Mouse (Mus musculus): Measurements from ENCODE around the gene Psd4.

Psd4 gene

DNA sequence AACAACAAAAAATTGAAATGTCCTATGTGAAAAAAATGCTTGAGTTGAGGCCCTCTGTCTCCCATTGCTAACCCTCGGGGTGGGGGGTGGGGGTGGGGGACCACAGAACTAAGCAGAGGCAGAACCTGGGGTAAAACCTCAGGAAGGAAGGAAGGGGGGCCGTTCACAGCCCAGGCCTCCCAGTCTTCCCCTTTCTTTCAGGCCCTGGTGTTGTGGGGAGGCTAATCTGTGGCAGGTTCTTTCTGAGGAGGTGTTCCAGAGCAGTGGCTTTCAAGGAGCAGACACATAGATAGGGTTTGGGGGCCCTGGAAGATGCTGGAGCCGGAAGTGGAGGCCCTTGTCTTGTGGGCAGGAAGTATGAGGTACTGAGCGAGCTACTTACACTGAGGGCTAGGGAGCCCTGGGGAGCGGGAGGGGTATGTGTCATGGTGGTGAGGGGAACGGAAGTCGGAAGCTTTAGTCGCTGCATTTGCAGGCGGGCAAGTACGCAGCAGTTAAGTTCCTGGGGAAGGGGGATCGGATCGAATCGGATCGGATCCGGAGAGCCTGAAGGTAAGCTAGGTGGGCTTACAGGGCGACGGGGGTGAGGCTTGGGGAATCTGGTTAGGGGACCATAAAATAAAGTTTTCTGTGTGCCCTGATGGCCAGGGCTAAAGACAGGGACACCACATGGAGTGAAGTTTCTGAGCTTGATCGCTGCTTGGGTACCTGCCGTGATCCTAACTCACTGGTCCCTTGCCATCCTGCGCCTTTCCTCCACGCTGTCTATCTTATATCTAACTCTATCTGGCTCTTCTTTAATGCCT, 19.0 kb downstream of the Psd4 start:
- no peak for DNase-seq

DNA sequence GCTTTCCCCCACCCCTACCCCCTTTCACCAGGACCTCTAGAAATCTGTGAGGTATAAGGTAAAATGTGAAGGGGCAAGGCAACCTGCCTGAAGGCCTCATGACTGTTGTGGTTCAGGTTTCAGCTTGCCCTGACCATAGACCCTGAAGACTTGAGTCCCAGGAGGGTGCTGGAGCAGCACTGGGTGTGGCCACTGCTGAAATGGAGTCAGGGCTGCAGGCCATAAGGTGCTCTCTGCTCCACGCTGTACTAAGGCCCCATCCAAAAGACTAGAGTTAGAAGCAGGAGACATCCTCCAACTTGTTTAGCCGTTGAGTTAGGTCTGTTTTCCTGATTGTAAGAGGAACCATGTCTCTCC, 19.6 kb downstream of the Psd4 start:
- DNase-seq, result no peak

DNA sequence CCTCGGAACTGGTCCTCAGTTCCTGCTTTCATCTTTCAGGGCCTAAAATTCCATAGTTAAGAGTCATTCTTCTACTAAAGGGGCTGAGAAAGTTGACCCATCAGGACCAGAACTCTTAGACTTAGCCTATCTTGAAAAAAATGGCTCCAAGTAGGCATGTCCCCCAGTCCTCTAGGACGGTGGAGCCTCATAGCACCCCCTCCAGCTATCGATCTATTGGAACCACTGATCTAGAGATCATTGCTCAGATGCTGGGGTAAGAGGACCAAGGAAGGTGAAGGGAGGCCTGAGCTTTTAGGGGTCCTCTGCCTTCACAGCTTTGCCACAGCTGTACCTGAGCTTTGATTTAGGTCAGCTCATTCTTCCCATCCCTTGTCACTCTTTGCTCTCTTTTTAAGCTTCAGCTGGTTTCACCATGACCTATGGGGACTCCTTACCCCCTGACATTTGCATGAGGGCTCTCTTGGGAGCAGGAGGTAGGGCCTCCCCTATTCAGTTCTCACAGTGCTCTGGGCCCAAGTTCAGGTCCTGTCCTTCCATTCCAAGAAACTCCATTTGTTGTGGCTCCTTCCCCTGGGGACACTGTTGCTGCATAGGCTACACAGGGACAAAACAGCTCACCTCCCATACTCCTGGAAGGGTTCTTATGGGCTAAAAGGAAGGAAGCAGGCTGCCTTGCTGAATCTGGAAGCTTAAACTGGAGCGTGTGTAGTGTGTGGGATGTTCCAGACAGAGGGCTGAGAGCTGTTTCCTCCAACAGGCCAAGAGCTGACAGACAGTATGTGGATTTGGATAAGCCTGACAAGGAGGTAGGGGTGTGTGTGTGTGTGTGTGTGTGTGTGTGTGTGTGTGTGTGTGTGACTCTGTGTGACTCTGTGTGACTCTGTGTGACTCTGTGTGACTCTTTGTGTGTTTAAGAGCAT, 20.2 kb downstream of the Psd4 start:
- DNase-seq, result no peak

DNA sequence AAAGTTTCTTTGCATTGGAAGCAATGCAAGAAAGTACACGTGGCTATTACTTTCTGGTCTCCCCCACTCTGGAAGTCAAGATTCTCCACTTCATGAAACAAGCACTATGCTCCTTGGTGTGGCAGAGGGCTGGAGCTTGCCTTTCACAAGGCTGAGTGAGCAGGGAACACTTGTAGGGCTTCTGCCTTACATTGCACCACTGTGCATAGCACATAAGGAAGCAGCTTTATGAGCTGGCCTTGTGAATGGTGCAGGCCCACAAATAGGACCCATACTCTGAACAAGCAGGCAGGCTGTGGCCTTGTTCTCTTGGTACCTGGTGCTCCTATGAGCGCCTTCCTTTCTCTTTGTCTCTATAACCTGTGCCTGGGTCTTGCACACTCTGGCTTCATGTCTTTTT, 25.9 kb downstream of the Psd4 start:
- DNase-seq, result no peak

DNA sequence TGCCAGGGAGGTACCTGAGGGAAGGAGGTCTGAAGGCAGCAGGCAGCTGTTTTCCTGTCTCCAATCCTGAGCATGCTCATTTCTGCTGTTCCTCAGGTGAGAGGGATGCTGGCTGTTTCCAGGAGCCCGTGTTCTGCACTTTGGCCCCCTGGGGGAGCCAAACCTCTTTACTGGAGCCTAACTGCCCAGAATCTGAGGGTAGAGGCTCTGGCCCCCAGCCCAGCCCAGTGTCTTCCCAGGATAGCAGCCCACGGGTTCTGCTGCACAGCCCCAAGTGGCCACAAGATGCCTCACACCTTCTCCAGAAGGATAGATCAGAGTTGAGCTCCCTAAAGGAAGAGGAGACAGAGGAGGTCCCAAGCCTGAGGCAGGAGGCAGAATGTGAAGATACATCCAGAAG, 29.7 kb downstream of the Psd4 start:
- DNase-seq, result no peak

DNA sequence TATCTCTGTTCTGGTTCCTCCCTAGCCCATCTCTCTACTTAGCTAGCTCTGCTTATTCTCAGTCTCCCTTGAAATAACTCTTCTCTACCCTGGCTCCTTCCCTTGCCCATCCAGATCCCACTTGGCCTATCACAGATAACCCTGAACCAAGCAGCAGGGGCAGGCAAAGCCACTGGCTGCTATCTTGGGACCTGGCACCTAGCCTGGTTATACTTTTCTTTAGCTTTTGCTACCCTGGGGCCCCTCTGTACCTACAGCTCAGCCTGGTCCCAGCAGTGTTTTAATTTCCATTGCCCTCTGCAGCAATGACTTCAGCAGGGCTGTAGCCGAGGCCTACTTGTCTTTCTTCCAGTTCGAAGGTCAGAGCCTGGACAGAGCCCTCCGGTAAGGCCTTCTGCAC, 33.3 kb downstream of the Psd4 start:
- DNase-seq, result no peak

DNA sequence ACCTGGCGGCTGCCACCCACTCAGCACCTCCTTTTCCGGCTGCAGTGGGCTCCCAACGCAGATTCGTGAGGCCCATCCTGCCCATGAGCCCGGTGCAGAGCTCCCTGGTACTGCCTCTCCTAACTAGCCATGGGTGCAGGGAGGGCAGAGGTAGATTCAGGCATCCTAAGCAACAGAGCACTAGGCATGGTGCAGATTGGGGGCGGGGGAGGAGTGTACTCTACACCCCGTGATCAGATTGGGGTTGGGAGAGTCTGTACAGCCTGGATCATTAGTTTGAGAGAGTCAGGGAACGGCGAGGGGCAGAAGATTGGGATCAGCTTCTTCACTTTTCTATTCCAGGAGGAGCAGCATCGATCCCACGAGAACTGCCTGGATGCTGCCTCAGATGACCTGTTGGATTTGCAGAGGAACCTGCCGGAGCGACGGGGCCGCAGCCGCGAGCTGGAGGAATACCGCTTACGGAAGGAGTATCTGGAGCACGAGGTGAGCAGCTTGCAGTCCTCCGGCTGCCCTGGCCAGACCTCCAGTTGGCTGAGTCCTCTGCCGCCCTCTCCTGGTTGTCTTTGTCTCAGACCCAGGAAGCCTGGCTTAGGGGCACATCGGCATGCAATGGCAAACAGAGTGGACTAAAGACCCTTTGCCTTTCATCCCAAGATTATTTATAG, 38.1 kb downstream of the Psd4 start:
- peak; percentile 82 for DNase-seq

DNA sequence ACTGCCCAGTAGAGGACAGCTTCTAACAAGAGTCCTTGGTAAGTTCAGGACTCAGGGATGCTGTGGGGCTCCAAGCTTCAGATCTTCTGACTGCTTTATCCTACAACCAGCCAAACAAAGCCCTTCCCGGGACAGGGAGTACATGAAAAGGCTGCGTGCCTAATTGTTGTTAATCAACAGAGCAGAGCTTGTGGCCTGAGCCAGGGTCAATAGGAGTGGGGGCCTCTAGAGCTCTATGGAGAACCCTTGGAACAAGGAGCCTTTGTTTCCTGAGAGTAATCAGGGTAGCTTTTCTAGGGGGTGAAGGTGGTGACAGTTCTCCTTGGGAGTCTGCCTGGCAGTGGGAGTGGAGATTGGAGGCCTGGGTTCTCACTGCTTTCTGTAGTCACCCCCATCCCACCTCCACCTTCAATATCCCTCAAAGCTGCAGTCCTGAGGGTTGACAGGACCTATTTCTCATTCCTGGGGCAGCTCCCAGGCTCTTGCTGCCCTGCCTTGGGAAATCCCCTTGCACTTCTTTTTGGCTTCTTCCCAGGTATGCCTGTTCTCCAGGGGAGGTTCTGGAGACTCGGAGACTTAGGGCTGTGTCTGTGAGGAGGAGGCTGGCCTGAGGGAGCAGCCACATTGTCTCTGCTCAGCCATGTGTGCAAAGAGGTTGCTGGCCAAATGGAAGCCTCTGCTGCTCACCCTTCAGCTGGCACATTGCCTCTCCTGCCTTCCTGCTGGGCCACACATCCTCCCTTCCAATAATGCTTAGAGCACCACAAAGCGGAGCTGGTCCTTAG, 40.5 kb downstream of the Psd4 start:
- no peak for DNase-seq

DNA sequence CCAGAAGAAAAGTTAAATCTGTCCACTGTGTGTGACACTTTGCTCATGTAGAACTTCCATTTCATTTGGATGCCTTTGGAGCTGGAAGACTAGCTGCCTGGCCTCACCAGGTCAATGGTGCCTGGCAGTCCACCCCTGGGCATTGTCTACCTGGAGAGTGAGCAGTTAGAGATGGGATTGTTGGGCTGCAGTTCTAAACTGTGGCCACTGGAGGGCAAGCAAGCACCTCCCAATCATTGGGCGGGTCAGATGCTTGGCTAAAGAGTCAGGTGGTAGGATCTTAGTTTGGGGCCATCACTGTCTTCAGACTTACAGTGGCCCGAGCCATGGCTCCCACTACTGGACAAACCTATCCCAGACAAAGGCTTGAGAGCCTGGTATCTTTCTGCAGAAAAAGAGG, 41.8 kb downstream of the Psd4 start:
- peak; percentile 76 for DNase-seq

DNA sequence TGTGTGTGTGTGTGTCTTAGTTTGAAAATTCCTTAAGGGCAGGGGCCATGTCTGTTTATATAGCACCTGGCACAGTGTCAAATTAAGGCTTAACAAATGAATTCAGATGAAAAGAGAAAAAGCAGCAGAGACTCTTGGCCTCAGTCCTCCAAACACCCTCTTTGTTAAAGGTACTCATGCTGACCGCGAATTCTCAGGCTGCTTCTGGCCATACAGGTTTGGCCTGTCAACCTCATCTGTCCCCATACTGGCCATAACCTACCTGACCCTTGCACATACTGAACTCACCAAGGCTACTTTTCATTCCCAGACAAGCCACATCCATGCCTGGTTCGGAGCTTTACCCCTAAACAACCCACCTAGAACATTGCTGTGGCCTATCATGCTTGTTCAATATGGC, 45.8 kb downstream of the Psd4 start:
- DNase-seq, result no peak

DNA sequence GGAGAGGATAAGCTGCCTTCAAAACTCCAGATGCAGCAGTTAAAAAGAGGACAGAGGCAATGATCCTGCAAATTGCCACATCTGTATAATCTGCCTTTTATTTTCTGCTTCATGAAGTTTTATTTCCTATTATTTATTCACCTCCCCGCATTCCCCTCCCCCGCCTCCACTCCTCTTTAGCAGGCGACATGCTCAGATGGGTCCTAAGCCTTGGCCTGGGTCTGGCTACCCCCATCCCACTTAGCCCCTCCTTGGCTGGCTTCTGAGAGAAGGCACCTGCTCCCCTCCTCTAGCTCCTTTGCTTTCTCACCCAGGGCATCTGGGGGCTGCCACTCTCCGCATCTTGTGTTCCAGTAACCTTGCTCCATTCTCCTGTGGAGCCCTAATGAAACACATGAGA, 46.3 kb downstream of the Psd4 start:
- DNase-seq, result no peak

DNA sequence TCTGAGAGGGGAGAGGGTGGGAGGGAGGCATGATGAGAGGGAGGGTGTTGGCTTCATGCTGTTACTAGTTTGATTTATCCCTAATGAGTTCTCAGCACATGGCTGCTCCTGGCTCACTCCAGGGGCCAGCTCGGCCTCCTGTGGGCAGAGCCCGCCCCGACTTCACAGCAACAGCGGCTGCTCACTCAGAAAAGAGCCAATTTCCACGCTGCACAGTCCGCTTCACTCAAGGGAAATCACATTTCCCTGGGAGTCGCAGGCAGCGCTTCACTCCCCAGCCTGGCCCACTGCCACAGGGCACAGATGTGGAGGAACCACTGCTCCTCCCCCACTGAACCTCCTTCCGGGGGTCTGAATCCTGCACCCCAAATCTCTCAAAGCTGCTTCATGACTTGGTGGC, 49.3 kb downstream of the Psd4 start:
- DNase-seq, result peak; percentile 9

DNA sequence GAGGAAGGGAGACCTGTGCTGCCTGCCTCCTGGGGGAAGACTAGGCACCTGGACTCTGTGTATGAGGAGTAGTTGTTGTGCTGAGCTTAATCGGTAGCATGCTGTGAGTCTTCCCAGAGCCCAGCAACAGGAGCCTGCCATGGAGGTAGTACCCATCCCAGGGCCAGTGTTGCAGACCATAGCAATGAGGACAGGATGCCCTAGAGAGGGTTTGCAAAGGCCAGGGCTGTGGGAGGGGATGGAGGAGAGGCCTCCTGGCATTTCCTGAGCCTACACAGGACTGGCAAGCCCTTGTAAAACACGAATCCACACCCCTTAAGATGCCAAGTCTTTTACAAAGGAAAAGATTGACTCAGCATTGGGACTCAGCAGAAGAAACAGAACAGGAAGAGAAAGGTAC, 49.7 kb downstream of the Psd4 start:
- no peak for DNase-seq

DNA sequence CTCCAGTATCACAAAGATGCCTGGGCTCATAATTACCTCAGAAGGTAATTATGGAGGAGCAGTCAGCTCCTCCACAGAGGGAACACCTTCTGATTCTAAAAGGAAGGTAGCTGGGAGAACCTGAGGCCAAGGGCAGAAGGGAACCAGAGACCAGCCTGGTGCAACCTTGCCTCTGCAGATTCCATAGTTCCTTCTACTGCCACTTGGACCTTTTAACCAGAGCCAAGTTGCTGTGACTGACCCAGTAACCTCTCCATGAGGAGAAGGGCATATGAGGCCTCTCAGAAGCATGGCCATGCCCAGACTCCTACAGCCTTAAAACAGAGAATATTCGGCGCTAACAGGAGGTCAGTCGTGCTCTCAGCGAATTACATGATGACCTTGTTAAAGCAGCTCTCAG, 50.2 kb downstream of the Psd4 start:
- no peak for DNase-seq

DNA sequence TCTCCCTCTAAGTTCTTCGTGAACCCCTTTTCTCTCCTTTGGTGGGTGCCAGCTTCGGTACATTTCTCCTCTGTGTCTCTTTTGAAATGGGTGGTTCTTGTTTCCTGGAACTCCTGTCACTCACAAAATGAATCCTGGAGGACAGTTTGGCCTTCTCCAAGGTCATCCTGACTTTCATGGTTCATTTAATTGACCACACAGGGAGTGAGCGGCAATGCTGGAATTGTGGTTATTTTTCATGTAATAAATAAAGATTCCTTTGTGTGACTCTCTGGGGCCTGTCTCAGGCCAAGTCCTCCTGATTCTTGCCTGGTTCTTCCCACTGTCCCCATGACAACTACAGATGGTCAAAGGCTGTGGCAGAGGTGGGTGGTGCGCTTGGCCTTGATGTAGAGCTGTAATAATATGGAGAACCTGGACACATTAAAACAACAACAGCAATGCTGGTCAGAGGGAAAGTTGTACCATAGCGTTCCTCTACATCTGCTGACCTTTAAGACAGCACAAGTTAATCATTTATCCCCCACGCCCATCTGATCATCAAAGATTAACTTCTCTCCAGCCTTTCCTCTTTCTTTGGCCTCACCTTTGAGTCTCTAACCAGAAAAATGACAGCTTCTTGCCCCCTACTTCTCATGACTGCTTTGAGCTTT, 54.0 kb downstream of the Psd4 start:
- DNase-seq, result no peak

DNA sequence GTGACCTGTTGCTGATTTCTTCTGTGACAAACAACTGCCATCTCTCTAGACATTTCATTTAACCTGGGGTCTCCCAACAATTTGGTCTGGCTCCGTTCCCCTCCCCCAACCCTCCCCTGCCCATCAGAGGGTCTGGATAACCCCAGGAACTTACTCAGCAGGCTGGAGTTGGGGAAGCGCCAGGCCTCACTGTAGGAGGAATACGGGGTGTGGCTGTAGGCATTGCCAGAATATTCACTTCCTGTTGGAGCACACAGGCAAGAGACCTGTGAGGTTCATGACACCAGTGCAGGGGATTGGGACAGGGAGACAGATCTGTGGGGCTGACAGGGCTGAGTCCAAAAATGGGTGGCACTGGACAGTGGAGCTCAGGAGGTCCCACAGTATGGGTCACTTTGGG, 55.4 kb downstream of the Psd4 start:
- no peak for DNase-seq

DNA sequence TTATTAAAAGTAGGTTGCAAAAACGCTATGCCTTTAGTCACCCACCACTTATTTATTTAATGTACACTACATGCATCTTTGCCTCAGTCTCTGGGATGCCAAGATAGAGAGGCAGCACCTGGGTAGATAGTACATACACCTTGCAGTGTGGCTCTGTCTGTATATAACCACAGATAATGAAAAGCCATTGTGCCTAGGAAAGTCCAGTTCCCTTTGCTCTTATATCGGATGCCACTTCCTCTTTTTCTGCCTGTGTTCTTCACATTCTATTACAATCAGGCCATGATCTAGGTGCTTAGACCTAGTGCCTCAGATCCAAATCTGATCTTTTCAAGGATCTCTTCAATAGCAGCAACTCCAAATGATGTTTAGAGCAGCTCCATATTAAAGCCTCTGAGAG, 58.2 kb downstream of the Psd4 start:
- no peak for DNase-seq

DNA sequence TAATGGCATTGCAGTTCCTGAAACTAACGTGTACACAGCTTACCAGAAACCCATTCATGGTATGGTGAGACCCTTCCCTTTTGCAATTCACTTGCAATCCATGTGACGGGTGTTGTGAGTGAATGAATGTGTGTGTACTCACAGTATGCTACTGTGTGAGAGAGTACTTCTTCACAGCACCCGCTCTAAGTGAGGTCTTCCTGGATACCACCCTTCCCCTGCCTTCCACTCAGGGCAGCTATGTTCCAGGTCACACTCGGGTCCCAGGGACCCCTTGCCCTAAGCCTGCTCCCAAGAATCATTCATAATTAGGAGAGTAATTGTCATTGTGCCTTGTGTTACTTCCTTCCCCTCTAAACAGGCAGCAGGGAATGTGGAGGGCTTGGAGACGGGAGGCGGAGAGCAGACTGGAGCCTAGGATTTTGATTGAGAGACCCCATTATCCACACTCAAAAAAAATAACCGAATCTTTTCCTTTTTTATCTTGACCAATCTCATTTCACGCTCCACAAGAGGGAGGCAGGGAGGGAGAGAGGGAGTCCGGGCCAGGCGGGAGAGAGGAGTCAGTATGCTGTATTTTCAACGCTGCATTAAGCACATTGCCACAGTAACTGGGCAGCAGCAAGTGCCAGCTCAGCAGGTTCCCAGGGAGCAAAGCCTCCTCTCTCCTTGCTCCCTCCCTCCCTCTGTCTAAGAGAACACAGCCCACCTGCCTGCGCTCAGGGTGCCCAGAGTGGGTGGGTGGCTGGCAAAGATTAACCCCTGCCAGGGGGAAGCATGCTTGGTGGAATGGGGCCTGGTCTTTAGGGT, 60.7 kb downstream of the Psd4 start:
- DNase-seq, result no peak

DNA sequence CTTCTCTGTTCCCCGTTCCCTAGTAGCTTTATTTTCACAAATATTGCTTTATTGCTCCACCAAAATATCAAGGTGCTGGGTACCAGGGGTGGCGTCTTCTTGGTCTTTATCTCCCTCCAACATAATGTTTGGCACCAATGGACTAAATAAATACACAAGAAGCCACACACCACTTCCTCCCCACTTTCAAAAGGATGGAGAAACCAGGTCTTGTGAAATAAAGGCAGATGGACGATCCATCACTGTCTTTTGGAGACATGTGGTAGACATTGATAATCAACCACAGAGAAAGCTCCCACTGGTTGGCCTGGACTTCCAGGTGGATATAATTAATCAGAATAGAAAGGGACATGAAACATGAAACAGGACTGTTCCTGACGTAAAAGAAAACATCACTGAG, 62.4 kb downstream of the Psd4 start:
- DNase-seq, result no peak

DNA sequence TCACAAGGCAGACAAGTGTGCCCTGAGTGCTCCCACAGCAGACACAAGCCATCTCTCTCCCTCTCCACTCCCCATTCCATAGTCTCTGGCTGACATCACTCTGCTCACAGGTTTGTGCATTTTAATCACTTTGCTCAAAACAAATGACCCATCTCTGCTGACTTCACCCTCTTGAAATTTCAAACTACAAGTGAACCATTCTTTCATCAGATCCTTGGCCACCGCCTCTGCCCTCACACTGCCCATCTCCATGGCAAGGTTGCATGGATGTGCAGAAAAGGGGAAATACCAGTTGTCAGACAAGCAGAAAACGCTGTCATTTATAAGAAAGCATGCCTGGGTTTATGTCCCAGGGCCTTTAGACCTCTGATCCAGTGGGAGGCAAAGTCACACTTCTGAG, 67.3 kb downstream of the Psd4 start:
- no peak for DNase-seq

DNA sequence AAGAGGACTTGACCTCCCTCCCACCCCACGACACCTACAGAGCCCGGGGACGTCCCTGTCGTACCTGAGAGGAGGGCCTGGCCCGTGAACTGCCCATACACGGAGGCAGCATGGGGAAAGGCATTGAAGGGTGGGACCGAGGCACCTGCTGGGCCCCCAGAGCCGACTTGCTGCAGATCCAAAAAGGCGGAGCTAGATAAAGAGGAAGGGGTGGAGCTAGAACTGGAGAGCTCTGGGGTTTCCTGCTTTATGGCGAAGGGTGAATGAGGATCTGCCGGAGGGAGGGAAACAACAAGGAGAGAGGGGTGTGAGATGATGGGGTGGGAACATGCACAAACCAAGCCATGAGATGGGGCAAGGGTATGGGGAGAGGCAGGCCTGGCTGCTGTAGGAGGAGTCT, 68.3 kb downstream of the Psd4 start:
- DNase-seq, result no peak

DNA sequence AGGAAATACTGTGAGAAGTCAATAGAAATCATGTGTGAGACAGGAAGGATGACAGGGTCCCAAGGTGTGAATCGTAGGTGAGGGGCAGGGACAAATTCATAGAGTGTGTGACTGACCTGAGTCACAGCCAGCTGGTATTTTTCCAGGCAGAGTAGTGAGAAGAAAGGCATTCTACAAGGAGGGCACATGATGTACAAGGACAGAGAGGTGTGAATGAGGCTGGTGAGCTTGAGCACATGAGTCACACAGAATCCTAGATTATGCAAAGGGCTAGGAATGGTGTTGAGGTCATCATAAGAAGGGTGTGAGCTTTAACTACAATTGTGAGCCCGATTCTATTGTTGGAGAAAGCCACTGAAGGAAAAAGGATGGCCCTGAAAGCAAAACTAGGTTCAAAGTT, 72.7 kb downstream of the Psd4 start:
- no peak for DNase-seq

Data from lung, postnatal 10 days (tissue).